Mouse (Mus musculus) olfactory bulb, adult 2 months (tissue): ENCODE results near the gene Arhgef3.

ENCODE experiments used
- CTCF ChIP-seq: fragments of 200-500 bp; IDR thresholded peaks from 2 replicates; pipeline ENCODE4 v1.5.1; 2012; ENCODE audit warnings: low read depth, mild to moderate bottlenecking, low read length, moderate library complexity; ENCODE audit not compliant: insufficient read depth
- POLR2A ChIP-seq: fragments of 200-500 bp; IDR thresholded peaks from 2 replicates; pipeline ENCODE4 v1.6.1; 2012; ENCODE audit warnings: mild to moderate bottlenecking, low read depth, low read length, moderate library complexity; ENCODE audit not compliant: insufficient read depth

GRCm38 (mm10) chr14:27094247-27094646 is 20.5 kb upstream of the Arhgef3 start:
- TF ChIP-seq CTCF: no peak
- no peak for TF ChIP-seq POLR2A
